Mouse (Mus musculus): ENCODE data around the gene Tmbim1. TPM values are rescaled to one million over a fixed set of nuclear protein-coding genes. Genes with fewer than 3 reads are reported as not detected.

The Tmbim1 gene
- total and polyA plus RNA-seq, 3 experiments = 18.7 to 110 (median 19.7) TPM

GRCm38 (mm10) chr1:74281886-74282285 lies 23.5 kb downstream of the Tmbim1 start:
- TF ChIP-seq GATA1 (IDR thresholded peaks at IDR 0.05; ENCODE audit: borderline replicate concordance, low read length) (no peak), POLR2AphosphoS5 (IDR thresholded peaks at IDR 0.05; ENCODE audit: insufficient replicate concordance, low read depth, low read length) (no peak), CTCF (IDR thresholded peaks at IDR 0.05; ENCODE audit: low read depth, low read length) (no peak)
- ATAC-seq (ENCODE audit: extremely low read depth, insufficient number of reproducible peaks, low FRiP score, poor library complexity, severe bottlenecking) (no peak), DNase-seq (ENCODE audit: low spot score) (no peak)
- Histone ChIP-seq H3K4me3 (ENCODE audit: low read depth, low read length) (no peak overlapping the region), H3K4me1 (ENCODE audit: insufficient read depth, low read depth, low read length) (peaks cover 77% of the 10 kb centered on the region), H3K27me3 (ENCODE audit: insufficient read depth, low read length) (peaks cover 19% of the 10 kb centered on the region), H3K36me3 (replicated peaks) (peaks cover 59% of the 10 kb centered on the region), H3K9me3 (replicated peaks) (no peaks in the 10 kb centered on the region)

- ATAC-seq (ENCODE audit: extremely low read depth, insufficient number of reproducible peaks, low FRiP score, poor library complexity, severe bottlenecking) = no peak
- no peak for DNase-seq (ENCODE audit: low spot score)
- Histone ChIP-seq H3K36me3 (replicated peaks) (peaks cover 54% of the 10 kb centered on the region), H3K4me1 (ENCODE audit: insufficient read depth, low read depth, low read length) (peaks cover 76% of the 10 kb centered on the region), H3K27me3 (ENCODE audit: insufficient read depth, low read length) (peaks cover 24% of the 10 kb centered on the region), H3K9me3 (replicated peaks) (no peaks in the 10 kb centered on the region), H3K4me3 (ENCODE audit: low read depth, low read length) (no peak overlapping the region)
- TF ChIP-seq GATA2 (IDR thresholded peaks at IDR 0.05; ENCODE audit: borderline replicate concordance, low read depth, low read length) = no peak
These were observed 24.1 kb downstream of the Tmbim1 start for GRCm38 (mm10) chr1:74281372-74281771.

GRCm38 (mm10) chr1:74280591-74281325 lies 24.7 kb downstream of the Tmbim1 start:
- DNase-seq (ENCODE audit: low spot score) (no peak), ATAC-seq (ENCODE audit: extremely low read depth, insufficient number of reproducible peaks, low FRiP score, poor library complexity, severe bottlenecking) (no peak)
- H3K4me3 ChIP-seq (ENCODE audit: low read depth, low read length) = no peak overlapping the region
- H3K27me3 ChIP-seq (ENCODE audit: insufficient read depth, low read length) = peaks cover 30% of the 10 kb centered on the region
- H3K9me3 ChIP-seq (replicated peaks) = no peaks in the 10 kb centered on the region
- TF ChIP-seq POLR2AphosphoS5 (IDR thresholded peaks at IDR 0.05; ENCODE audit: insufficient replicate concordance, low read depth, low read length) = no peak
- no peak for TF ChIP-seq GATA2 (IDR thresholded peaks at IDR 0.05; ENCODE audit: borderline replicate concordance, low read depth, low read length)
- TF ChIP-seq CTCF (IDR thresholded peaks at IDR 0.05; ENCODE audit: low read depth, low read length) = no peak
- TF ChIP-seq GATA1 (IDR thresholded peaks at IDR 0.05; ENCODE audit: borderline replicate concordance, low read length) = no peak
- no peak for TF ChIP-seq TAL1 (conservative IDR thresholded peaks at IDR 0.05; ENCODE audit: low read depth, low read length)
- peaks cover 53% of the 10 kb centered on the region for H3K36me3 ChIP-seq (replicated peaks)
- peaks cover 71% of the 10 kb centered on the region for H3K4me1 ChIP-seq (ENCODE audit: insufficient read depth, low read depth, low read length)

GRCm38 (mm10) chr1:74278988-74279387 lies 26.4 kb downstream of the Tmbim1 start:
- peak overlapping the region; percentile 16 for H3K4me3 ChIP-seq (ENCODE audit: low read depth, low read length)
- H3K9me3 ChIP-seq (replicated peaks) = no peaks in the 10 kb centered on the region
- peaks cover 53% of the 10 kb centered on the region for H3K36me3 ChIP-seq (replicated peaks)
- TF ChIP-seq POLR2AphosphoS5 (IDR thresholded peaks at IDR 0.05; ENCODE audit: insufficient replicate concordance, low read depth, low read length) = no peak
- TF ChIP-seq GATA2 (IDR thresholded peaks at IDR 0.05; ENCODE audit: borderline replicate concordance, low read depth, low read length) = no peak
- TF ChIP-seq CTCF (IDR thresholded peaks at IDR 0.05; ENCODE audit: low read depth, low read length) = no peak
- TF ChIP-seq GATA1 (IDR thresholded peaks at IDR 0.05; ENCODE audit: borderline replicate concordance, low read length) = no peak
- no peak for TF ChIP-seq TAL1 (conservative IDR thresholded peaks at IDR 0.05; ENCODE audit: low read depth, low read length)
- DNase-seq (ENCODE audit: low spot score) = no peak
- peaks cover 63% of the 10 kb centered on the region for H3K4me1 ChIP-seq (ENCODE audit: insufficient read depth, low read depth, low read length)
- no peak for ATAC-seq (ENCODE audit: extremely low read depth, insufficient number of reproducible peaks, low FRiP score, poor library complexity, severe bottlenecking)
- H3K27me3 ChIP-seq (ENCODE audit: insufficient read depth, low read length) = peaks cover 48% of the 10 kb centered on the region

GRCm38 (mm10) chr1:74278538-74278937 lies 26.9 kb downstream of the Tmbim1 start, which contains the start of gene Gpbar1:
Gene Gpbar1, plus strand, starts transcription at chr1:74278550.
- ATAC-seq (ENCODE audit: extremely low read depth, insufficient number of reproducible peaks, low FRiP score, poor library complexity, severe bottlenecking) (no peak), DNase-seq (ENCODE audit: low spot score) (no peak)
- Histone ChIP-seq H3K4me3 (ENCODE audit: low read depth, low read length) (peak within 1 kb of the TSS; percentile 16), H3K36me3 (replicated peaks) (peaks cover 50% of the 10 kb centered on the region), H3K9me3 (replicated peaks) (no peaks in the 10 kb centered on the region), H3K4me1 (ENCODE audit: insufficient read depth, low read depth, low read length) (peaks cover 58% of the 10 kb centered on the region), H3K27me3 (ENCODE audit: insufficient read depth, low read length) (peaks cover 48% of the 10 kb centered on the region)
- TF ChIP-seq TAL1 (conservative IDR thresholded peaks at IDR 0.05; ENCODE audit: low read depth, low read length) (no peak), CTCF (IDR thresholded peaks at IDR 0.05; ENCODE audit: low read depth, low read length) (no peak), GATA2 (IDR thresholded peaks at IDR 0.05; ENCODE audit: borderline replicate concordance, low read depth, low read length) (no peak), POLR2AphosphoS5 (IDR thresholded peaks at IDR 0.05; ENCODE audit: insufficient replicate concordance, low read depth, low read length) (no peak), GATA1 (IDR thresholded peaks at IDR 0.05; ENCODE audit: borderline replicate concordance, low read length) (no peak)

- ATAC-seq (ENCODE audit: extremely low read depth, insufficient number of reproducible peaks, low FRiP score, poor library complexity, severe bottlenecking) (peak; percentile 58; the same call in 1 of the 2 replicates), DNase-seq (ENCODE audit: low spot score) (peak; percentile 39)
- peaks cover 54% of the 10 kb centered on the region for H3K4me1 ChIP-seq (ENCODE audit: insufficient read depth, low read depth, low read length)
- H3K27me3 ChIP-seq (ENCODE audit: insufficient read depth, low read length) = peaks cover 48% of the 10 kb centered on the region
- no peak for TF ChIP-seq CTCF (IDR thresholded peaks at IDR 0.05; ENCODE audit: low read depth, low read length)
- no peak for TF ChIP-seq GATA2 (IDR thresholded peaks at IDR 0.05; ENCODE audit: borderline replicate concordance, low read depth, low read length)
- TF ChIP-seq TAL1 (conservative IDR thresholded peaks at IDR 0.05; ENCODE audit: low read depth, low read length) = peak; percentile 21; the same call in 1 of the 2 replicates
- H3K36me3 ChIP-seq (replicated peaks) = peaks cover 47% of the 10 kb centered on the region
- H3K4me3 ChIP-seq (ENCODE audit: low read depth, low read length) = peak overlapping the region; percentile 11; the same call in 1 of the 2 replicates
- no peaks in the 10 kb centered on the region for H3K9me3 ChIP-seq (replicated peaks)
These were observed 27.4 kb downstream of the Tmbim1 start for GRCm38 (mm10) chr1:74277883-74278537.
